In the genomic region with DNA sequence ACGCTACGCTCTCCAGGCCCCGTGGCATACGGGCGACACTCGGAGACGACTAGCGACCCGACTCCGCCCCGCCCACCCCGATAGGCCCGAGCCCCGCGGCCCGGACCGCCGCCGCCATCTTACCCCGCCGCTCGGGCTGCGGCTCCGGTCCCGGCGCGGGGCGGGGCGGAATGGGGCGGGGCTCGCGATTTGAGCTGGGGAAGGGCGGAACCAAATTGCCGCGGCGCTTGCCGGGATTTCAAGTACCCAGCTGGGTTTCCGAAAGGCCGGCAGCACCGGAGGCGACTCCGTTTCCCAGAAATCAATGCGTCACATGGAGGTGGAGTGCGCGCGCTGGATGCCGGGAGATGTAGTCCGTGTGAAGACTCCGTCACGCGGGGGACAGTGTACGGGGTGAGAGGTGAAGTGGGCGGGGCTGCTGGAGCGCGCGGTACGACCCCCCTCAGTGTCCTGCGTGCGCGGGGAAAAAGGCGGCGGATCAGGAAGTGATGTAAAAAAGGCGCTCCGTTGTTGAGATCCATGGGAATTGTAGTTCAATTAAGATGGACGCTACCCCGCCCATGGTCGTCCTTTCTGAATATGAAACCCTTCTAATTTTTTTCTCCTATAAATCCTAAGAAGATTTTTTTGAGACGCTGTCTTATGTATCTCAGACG, we compare ENCODE assay signal across 8 mouse cellular contexts. TPM values are rescaled to one million over a fixed set of nuclear protein-coding genes. Genes with fewer than 3 reads are reported as not detected.
DNase-seq lines count a peak whose midpoint lies in the region; ATAC-seq and TF ChIP-seq lines count a peak whose summit lies in the region.

TSS of gene Scaf1 (minus strand) at position 407 of the 656 bp plus-strand sequence.

- TF ChIP-seq POLR2A in bone marrow macrophage, adult 2 months (IDR thresholded peaks at IDR 0.05; ENCODE audit: borderline replicate concordance, low read depth, low read length), result no peak
- TF ChIP-seq POLR2A in embryonic fibroblast, embryonic 13.5 days (IDR thresholded peaks at IDR 0.05; ENCODE audit: low read depth, low read length), result peak; percentile 50

- peak; percentile 90 for ATAC-seq in kidney, embryonic 14.5 days (ENCODE audit: low FRiP score, low TSS enrichment)
- ATAC-seq in limb, embryonic 15.5 days (ENCODE audit: insufficient number of reproducible peaks, low FRiP score, low TSS enrichment, low read depth), result peak; percentile 90

- peaks cover 28% of the 10 kb centered on the region for H3K36me3 ChIP-seq in kidney, embryonic 14.5 days (ENCODE audit: control insufficient read depth, insufficient read depth, low read length)
- peaks cover 30% of the 10 kb centered on the region for H3K36me3 ChIP-seq in limb, embryonic 15.5 days

- peak within 1 kb of the TSS; percentile 83 for H3K4me2 ChIP-seq in kidney, embryonic 14.5 days (replicated peaks; ENCODE audit: low read depth, low read length)
- peak within 1 kb of the TSS; percentile 86 for H3K4me2 ChIP-seq in limb, embryonic 15.5 days

- WGBS in kidney, embryonic 14.5 days, result under 1% methylated on average over 69 of the region's 69 CpGs
- WGBS in limb, embryonic 15.5 days, result under 1% methylated on average over 69 of the region's 69 CpGs

- no peak for TF ChIP-seq CTCF in bone marrow macrophage, adult 2 months (IDR thresholded peaks at IDR 0.05; ENCODE audit: low read depth, low read length)
- no peak for TF ChIP-seq CTCF in embryonic fibroblast, embryonic 13.5 days (IDR thresholded peaks at IDR 0.05; ENCODE audit: borderline replicate concordance, insufficient read depth, low read length)

- peak within 1 kb of the TSS; percentile 91 for H3K27ac ChIP-seq in bone marrow macrophage, adult 2 months (ENCODE audit: insufficient read depth, low read depth, low read length)
- peak within 1 kb of the TSS; percentile 99 for H3K27ac ChIP-seq in embryonic fibroblast, embryonic 13.5 days (ENCODE audit: insufficient read depth, low read length)
- peak within 1 kb of the TSS; percentile 99 for H3K27ac ChIP-seq in kidney, embryonic 14.5 days (ENCODE audit: low read depth, low read length)
- H3K27ac ChIP-seq in limb, embryonic 15.5 days, result peak within 1 kb of the TSS; percentile 96

- peak within 1 kb of the TSS; percentile 69 for H3K4me3 ChIP-seq in bone marrow macrophage, adult 2 months (ENCODE audit: insufficient read depth, low read length)
- peak within 1 kb of the TSS; percentile 97 for H3K4me3 ChIP-seq in embryonic fibroblast, embryonic 13.5 days (ENCODE audit: insufficient read depth, low read length)
- peak within 1 kb of the TSS; percentile 84 for H3K4me3 ChIP-seq in kidney, embryonic 14.5 days (ENCODE audit: low read length)
- peak within 1 kb of the TSS; percentile 94 for H3K4me3 ChIP-seq in limb, embryonic 15.5 days

- no peaks in the 10 kb centered on the region for H3K27me3 ChIP-seq in kidney, embryonic 14.5 days (ENCODE audit: control insufficient read depth, insufficient read depth, low read length)
- no peaks in the 10 kb centered on the region for H3K27me3 ChIP-seq in limb, embryonic 15.5 days

- H3K9me3 ChIP-seq in kidney, embryonic 14.5 days (ENCODE audit: control insufficient read depth, low read length), result no peaks in the 10 kb centered on the region
- H3K9me3 ChIP-seq in limb, embryonic 15.5 days, result no peaks in the 10 kb centered on the region

- DNase-seq in A20 (ENCODE audit: low read depth, low spot score), result peak; percentile 100
- DNase-seq in heart, adult 9 months (ENCODE audit: low spot score in 2 of 2), result peak; percentile 100
- DNase-seq in monocyte, adult 2 months (ENCODE audit: low read depth in 1 of 2, low spot score in 2 of 2), result peak; percentile 98
- DNase-seq in spleen, postnatal 36 days (ENCODE audit: low spot score in 2 of 2), result peak; percentile 99 to 100

- peaks cover 20% of the 10 kb centered on the region for H3K4me1 ChIP-seq in bone marrow macrophage, adult 2 months (ENCODE audit: control insufficient read depth, insufficient read depth, low read length)
- H3K4me1 ChIP-seq in embryonic fibroblast, embryonic 13.5 days (ENCODE audit: control insufficient read depth, insufficient read depth, low read length), result no peaks in the 10 kb centered on the region
- H3K4me1 ChIP-seq in kidney, embryonic 14.5 days (ENCODE audit: control insufficient read depth, insufficient read depth, low read length), result peaks cover 20% of the 10 kb centered on the region; the same call in 1 of the 2 replicates
- peaks cover 35% of the 10 kb centered on the region for H3K4me1 ChIP-seq in limb, embryonic 15.5 days

- peak within 1 kb of the TSS; percentile 98 for H3K9ac ChIP-seq in kidney, embryonic 14.5 days (ENCODE audit: low read depth, low read length)
- peak within 1 kb of the TSS; percentile 91 for H3K9ac ChIP-seq in limb, embryonic 15.5 days

RNA-seq across cellular contexts. Expression of gene Scaf1, which starts in this region (rescaled TPM):
- polyA plus RNA-seq in bone marrow macrophage, adult 2 months (2012; ENCODE audit: insufficient read depth, insufficient read length, missing spikeins), result 44.3 and 47.3 TPM in 2 replicates
- polyA plus RNA-seq in embryonic fibroblast, embryonic 13.5 days (2011; ENCODE audit: insufficient read length, low read depth, missing spikeins), result 75.4 and 79.8 TPM in 2 replicates
- polyA plus RNA-seq in kidney, embryonic 14.5 days (2014; fragmentation: Nextera tagmentation; extraction: Ambion mirVana), result 46.5 and 54.0 TPM in 2 replicates
- polyA plus RNA-seq in limb, embryonic 15.5 days (2015; fragmentation: Nextera tagmentation; extraction: Ambion mirVana), result 34.8 TPM in 2 replicates

Comparison
In these comparisons a context has a peak if more than half of its experiments do, and no peak if none do; other contexts are left out.
1. Peak in every context shown above with its lines: DNase-seq, ATAC-seq, H3K4me3 ChIP-seq and H3K27ac ChIP-seq.